Mouse (Mus musculus): ENCODE results near the gene Col4a3. TPM values are rescaled to one million over a fixed set of nuclear protein-coding genes. Genes with fewer than 3 reads are reported as not detected.

Gene Col4a3
- total RNA-seq, 2 experiments from 2014 or later = 1.6 to 2.6 TPM

DNA sequence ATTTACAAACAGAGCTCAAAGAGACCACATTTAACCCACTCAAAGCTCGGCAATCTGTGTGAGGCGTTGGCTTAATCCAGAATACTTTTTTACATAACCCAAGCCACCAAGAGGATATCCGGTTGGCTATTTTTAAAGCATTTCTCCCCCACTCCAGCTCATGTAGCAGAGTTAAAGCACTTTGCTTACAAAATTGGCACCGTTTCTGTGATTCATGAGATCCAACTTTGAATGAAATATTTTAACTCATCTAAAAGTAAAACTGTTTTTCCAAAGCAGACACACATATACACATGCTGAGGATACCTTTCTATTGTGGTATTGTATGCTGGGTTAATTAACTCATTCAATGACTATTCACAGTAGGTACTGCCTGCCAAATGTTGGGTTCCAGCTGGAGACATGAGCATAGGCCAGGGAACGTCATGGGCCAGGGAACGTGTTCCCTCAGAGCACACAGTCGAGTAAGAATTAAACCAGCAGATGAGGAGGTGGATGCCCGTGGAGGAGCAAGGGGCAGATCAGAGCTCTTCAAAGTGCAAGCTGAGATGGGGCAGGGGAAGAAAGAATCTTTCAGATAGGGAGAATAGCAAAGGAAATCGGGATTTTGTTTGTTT, 22.0 kb downstream of the Col4a3 start:
- DNase-seq = no peak

- DNase-seq = no peak
These were observed 25.4 kb downstream of the Col4a3 start for GRCm38 (mm10) chr1:82612061-82612660.

DNA sequence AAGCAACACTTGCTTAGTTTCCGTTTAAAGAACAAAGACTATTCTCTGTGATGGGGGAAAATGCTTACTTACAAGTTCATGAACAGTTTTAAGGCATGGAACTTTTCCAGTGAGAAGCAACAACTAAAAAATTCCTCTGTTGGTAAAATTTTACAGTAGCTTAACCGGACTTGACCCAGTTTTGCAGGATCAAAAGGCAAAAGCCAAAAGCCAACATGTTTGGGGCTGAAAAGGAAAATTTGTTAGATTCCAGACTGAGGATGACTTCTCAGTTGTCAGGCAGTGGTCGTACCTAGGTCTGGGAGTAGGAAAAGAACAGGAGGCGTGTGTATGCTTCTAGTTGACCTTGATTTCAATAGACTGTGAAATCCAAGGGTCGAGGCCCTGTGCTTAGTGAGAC, 31.3 kb downstream of the Col4a3 start:
- DNase-seq = no peak

DNA sequence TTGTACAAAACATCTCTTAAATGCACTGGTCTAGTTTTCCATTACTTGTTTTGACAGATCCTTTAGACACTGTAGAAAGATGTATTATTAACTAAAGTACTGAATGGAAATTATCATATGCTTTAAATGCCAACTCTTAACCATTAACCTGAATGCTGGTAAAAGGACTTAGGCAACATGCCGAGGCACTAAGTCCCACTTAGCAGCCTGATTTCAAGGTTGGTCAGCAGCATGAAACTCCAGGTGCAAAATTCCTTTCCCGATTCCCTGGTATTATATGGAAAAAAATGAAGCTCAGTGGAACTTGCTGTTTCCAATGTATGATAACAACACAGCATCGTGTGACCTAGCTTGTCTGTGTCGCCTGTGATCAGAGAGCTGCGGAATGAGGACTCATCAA, 31.9 kb downstream of the Col4a3 start:
- no peak for DNase-seq

GRCm38 (mm10) chr1:82619981-82620380, 33.3 kb downstream of the Col4a3 start:
- no peak for DNase-seq

GRCm38 (mm10) chr1:82624934-82625333, 38.2 kb downstream of the Col4a3 start:
- DNase-seq = no peak

DNA sequence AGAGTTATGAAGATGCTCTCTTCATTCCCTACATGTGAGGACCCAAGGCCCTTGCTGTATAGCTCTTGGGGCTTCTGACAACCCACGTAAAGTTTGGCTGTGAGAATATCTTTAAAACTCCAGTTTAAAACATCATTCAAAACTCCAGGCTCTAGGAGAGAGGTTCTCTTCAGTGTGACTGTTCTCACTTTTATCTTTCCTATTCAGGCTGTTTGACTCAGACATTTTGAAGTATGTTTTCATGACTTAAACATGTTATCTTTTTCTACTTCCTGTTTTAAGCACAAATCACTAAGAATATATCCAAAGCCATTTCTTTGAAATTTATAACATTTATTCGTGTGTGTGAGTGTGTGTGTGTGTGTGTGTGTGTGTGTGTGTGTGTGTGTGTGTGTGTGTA, 38.8 kb downstream of the Col4a3 start:
- no peak for DNase-seq

GRCm38 (mm10) chr1:82627652-82628051, 40.9 kb downstream of the Col4a3 start:
- no peak for DNase-seq

- DNase-seq = no peak
These were observed 42.8 kb downstream of the Col4a3 start for GRCm38 (mm10) chr1:82629495-82629894.

- DNase-seq = no peak
These were observed 44.6 kb downstream of the Col4a3 start for GRCm38 (mm10) chr1:82631169-82631792.

GRCm38 (mm10) chr1:82634545-82635253, 48.0 kb downstream of the Col4a3 start:
- peak; percentile 83 for DNase-seq

- no peak for DNase-seq
These were observed 48.5 kb downstream of the Col4a3 start for GRCm38 (mm10) chr1:82635254-82635620.

DNA sequence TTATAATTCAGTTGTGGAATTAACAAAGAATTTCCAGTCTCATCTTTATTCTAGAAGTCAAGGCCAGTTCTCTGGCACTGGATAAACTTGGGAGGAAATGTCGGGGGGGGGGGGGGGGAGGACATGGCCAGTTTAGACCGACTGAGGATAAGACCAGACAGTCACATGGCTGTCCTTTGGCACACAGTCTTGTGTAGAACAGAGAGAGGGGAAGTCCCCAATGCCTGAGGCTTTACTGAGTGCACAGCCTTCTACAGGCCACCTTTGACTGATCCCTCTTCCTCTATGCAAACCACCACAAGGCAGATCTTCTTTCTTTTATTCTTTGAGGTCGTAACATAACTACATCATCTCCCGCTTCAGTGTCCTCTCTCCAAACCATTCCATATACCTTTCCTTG, 49.6 kb downstream of the Col4a3 start:
- peak; percentile 17 for DNase-seq

DNA sequence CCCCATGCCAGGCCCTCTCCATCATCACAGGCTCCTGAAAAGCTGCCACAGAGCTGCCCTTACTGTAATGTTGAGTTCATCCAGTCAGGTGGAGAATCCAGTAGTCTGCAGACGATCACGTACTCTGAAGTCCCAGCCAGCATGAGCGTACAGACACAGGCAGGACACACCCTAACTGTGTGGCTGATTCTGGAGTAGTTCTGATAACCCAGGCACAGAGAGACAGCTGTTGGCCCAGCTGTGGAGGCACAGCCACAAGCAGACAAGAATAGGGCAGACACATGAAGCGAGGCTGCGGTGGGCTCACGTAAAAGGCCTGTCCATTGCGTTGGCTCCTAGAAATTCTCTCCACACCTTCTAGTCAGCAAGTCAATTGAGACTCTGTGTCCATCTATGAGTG, 50.7 kb downstream of the Col4a3 start:
- no peak for DNase-seq

- no peak for DNase-seq
These were observed 51.7 kb downstream of the Col4a3 start for GRCm38 (mm10) chr1:82638428-82638827.

- DNase-seq = peak; percentile 86
These were observed 54.7 kb downstream of the Col4a3 start for GRCm38 (mm10) chr1:82641316-82641987.

DNA sequence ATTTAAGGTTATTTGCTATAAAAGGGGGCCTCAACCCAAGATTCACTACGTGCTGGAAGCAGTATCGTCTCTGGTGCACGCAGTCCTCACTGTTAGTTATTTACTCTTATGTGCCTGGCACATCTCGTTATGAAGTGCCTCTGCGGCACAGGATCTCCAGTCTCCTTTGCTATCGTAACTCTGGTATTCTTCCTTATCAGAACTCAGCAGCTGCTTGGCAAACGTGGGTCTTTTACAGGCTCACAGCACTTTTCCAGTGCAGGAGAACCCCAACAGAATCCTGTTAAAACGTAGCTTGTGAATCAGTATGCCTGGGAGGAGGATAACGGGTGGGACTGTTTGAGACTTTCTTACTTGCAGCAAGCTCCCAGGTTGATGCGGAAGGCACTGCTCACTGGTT, 61.3 kb downstream of the Col4a3 start:
- DNase-seq = no peak

DNA sequence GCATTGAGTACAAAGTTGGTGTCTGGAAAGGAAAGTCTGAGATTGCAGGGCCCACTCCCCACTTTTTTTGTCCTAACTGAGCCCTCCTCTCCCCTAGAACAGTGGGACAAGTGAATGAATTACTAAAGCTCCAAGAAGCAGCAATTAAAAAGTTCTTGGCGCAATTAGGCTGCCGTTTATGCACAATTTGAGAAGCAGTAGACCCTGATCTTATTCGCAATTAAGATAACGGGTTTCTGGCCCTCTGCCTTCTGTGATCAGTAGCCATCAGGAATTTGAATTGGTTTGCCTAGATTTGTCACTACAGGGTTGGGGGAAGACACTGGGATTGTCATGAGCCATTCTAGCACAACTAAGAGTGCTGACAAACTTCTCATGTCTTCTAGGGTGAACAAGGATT, 64.1 kb downstream of the Col4a3 start:
- no peak for DNase-seq

DNA sequence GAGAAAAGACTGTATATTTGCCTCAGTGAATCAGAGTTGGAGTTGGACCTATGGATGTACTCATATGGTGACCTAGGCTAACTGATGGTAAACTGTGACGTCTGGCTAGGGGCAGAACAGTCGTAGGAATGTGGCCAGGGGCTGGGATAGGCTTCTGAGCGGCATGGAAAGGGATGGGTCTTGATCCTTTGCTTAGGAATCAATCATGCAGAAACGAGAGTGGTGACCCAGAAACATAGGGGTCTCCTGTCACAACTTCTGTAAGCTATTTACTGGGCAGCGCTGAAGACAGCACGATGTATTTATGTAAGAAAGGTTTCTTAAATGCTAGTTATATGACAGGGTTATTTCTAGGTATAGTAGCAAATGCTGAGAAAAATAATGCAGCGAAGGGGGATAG, 67.3 kb downstream of the Col4a3 start:
- no peak for DNase-seq

GRCm38 (mm10) chr1:82656452-82656851, 69.7 kb downstream of the Col4a3 start:
- DNase-seq = no peak

GRCm38 (mm10) chr1:82662269-82662668, 75.5 kb downstream of the Col4a3 start:
- DNase-seq = no peak

DNA sequence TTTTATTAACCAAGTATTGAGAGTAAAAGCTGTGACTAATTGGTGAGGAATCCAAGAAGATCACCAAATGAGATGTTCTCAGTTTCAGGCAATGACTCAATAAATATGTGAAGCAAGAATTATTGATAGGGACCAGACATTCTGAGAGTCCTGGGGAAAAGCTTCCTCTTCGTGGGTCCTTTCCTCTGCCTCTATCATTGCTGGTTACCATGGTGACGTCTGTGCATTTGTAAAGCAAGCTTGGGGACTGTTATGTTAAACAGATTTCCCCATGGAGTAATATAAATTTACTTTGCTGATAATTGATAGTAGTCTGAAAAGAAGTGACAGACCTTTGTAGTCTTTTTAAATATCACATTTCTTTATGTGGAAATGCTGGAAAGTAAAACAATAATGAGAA, 76.8 kb downstream of the Col4a3 start:
- no peak for DNase-seq

DNA sequence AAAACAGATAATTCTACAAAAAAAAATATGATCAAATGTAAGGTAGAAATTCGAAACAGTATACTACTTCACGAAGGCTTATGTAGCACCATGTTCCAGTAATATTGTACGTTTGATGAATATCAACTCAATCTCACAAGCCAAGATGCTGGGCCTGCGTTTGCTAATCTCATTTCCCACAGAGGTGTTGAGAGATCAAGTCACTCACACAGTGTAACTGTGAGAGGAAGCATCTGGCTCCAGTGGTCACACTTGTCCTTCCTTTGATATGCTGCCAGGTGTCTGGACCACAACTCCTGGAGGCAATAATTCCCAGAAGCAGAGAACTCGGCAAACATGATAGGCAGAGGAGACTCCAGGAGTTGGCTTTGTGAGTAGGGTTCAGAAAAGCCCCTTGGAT, 99.6 kb downstream of the Col4a3 start:
- no peak for DNase-seq

Measured in heart, postnatal 4 days (tissue).